Mouse (Mus musculus): ENCODE measurements around the gene Eif2ak3.

Gene Eif2ak3

DNA sequence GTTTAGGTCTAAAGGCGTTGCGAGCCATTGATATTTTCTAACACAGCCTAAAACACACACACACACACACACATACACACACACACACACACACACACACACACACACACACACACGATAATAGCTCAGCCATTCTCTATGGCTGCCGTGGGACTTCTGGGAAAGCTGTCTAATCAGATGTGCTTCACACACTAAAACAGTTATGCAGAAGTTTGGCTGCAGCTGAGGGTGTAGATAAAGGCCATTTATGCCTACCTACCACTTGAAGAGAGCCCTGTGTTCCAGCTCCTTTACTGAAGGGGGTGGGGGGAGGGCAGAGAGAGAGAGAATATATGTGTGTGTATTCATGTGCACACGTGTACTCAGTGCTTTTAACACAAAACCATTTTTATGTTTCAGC lies 59.4 kb downstream of the Eif2ak3 start:
- DNase-seq (ENCODE audit: low spot score): no peak

DNA sequence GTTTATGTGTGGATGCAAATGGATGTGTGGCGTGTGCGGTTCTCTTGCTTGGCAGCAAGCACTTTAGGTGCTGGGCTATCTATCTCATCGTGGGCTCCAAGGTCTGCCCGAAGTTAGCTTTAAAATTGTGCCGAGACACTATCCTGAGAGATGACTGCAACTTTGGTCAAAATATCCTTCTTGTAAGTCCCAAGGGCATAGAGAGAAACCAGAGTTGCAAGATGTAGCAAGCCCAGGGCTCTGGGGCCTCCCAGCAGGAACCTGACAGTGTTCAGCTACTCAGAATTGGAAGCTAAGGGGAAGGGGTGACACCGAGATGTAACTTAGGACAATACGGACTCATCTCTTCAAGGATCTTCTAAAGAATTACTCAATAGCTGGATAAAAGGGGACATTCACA lies 65.3 kb downstream of the Eif2ak3 start:
- DNase-seq (ENCODE audit: low spot score): no peak

DNA sequence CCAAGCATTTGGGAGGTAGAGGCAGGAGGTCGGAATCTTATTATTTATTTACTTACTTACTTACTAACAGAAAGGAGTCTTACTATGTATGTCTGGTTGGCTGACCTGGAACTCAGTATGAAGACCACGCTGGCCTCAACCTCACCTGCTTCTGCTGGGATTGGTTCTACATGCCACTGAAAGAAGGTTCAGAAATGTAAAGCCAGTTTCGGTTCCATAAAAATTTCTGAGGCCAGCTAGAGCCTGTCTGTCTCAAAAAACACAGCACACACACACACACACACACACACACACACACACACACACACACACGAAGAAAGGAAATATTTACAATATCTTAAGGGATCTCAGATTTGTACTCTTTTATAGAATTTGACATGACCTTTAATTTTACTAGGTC lies 66.0 kb downstream of the Eif2ak3 start:
- no peak for DNase-seq (ENCODE audit: low spot score)

DNA sequence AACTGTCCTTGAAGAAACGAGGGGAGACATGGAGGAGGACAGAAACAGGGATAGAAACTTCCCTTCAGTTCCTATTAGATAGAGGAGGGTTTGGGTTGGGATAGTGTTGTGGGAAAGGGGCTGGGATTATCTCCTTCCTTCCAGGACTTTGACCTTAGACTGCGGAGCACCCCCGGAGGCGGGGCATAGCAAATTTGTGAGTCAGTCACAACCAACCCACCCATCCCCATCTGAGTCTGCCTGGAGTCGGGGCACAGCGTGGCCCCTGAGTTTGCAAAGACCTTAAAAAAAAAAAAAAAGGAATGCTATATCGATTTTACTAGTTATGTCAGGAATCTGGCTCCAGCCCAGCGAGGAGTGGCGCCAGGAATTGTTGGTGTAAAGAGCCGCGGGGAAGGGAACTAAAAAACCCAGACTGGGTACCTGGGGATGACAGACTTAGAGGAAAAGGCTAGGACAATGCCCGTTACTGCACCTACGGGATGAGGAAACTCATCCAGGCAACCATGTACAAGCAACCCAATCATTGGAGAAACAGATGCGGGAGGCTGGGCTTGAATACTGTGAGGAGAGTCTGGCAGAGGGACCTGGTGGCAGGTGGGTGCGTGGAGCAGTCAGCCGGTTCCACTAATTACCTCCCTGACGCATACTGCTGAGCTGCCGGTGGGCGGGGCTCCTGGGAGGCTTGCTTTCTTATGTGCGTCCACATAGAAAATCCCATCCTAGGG lies 67.5 kb downstream of the Eif2ak3 start:
- no peak for DNase-seq (ENCODE audit: low spot score)

DNA sequence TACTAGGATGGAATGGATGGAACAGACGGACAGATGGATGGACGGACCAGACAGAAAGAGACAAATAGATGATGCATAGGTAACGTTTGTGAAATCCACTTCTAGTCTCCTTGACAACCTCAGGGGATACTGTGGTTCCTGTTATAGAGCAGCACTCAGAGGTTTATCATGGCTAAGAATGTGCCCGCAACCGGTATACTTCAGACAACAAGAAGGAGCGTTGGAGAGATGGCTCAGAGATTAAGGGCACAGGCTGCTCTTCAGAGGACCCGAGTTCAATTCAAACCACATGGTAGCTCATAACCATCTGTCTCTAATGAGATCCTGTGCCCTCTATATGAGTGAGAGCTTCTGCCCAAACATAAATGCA lies 68.1 kb downstream of the Eif2ak3 start:
- no peak for DNase-seq (ENCODE audit: low spot score)

DNA sequence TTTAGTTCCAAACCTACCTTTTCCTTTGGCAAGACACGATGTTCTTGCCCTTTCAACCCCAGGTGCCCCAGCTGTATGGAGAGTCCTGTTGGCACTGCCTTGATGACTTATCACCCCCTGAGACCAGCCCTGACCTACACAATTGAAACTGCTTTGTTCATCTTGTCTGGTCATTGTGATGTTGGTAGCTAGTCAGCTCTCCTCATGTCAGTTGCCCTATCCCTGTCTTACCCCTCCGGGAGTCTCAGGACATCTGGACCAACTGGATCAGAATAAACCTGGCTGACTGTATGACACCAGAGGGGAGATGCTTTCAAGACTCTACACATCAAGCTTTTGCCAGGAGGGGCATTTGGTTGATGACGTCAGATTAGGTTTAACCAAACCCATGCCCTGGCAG lies 74.5 kb downstream of the Eif2ak3 start, which contains the start of gene Tex37:
Gene Tex37 (minus strand): TSS at position 101 of the 400 bp plus-strand sequence.
- DNase-seq (ENCODE audit: low spot score): no peak

DNA sequence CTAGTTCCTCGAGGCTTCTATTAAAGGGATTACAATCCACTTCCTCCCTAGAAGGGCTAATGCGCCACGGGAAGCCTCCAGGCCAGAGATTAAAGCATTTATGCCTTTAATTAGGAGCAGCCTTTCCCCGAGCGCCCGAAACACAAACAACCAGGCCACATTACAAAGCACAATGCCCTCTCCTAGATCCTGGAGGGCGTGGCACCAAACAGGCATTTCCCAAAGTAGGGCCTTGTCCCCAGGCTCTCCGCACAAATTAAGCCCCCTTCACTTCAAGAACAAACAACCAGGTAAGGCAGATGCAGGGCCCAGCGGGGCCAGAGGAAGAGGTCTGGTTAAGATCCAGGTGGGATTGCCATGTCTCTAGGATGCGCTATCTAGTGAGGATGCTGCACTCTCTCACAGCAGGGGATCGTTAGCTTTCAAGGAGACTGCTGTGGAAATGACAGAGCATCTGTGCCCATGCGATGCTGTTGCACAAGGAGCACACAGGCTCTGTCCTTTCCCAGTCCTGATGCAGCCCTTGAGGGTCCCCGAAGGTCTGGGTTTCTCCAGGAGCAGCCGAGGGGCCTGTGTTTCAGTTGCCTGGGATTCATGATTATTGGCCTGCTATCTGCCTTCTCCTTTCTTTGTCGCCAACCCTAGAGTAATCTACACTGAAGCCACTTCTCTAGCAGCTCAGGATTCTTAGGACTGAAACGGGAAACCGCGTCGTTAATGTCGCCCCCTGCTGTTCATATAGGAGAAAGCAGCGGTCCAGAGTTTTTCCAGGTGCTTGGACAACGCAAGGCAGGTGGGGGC lies 77.2 kb downstream of the Eif2ak3 start:
- DNase-seq (ENCODE audit: low spot score): no peak

DNA sequence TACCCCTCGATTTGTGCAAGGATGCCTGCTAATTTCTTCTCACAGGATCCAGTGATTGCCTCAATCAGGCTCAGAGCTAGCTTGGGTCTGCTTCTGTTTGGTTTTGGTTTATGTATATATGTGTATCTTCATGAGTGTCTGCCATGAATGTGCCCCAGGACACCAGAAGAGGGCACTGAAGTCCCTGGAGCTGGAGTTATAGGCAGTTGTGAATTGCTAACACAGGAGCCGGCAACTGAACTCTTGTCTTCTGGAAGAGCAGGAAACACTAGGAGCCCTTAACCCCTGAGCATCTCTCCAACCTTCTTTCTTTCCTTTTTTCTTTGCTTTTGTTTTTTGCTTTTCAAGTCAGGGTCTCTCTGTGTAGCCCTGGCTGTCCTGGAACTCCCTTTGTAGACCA lies 87.5 kb downstream of the Eif2ak3 start:
- DNase-seq (ENCODE audit: low spot score): no peak

DNA sequence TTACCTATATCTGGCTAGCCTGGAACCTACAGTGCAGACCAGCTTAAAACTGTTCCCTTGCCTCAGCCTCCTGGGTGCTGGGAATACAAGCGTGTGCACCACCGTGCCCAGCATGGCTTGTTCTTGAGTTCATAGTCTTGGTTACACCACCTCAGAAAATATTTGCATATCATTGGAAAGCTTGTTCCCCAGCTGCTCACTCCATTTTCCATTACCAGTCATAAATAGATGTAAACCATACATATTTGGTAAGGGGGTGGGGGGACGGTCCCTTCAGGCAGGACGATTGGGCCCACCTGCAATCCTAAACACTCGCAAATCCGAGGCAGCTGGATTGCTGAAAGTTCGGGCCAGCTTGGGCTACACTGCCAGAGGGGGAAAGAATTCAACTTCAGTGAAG lies 109.0 kb downstream of the Eif2ak3 start:
- no peak for DNase-seq (ENCODE audit: low spot score)

DNA sequence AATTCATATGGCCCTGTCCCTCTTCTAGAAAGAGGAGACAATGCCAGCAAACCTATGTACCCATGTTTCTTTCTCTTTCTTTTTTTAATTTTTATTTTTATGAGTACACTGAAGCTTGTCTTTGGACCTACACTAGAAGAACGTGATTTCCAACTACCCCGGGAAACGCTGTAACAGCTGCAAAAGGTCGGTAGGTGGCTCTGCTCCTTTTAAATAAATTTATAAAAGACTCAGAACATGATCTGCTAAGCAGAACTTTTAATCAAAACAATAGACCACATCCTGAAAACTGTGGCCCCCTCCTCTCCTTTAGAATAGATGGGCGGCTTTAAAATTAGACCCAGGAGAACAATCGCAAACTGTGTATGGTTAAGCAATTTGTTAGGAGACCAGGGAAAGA lies 109.7 kb downstream of the Eif2ak3 start:
- DNase-seq (ENCODE audit: low spot score): no peak
